Mouse (Mus musculus): ENCODE data around the gene Klf11. TPM values are rescaled to one million over a fixed set of nuclear protein-coding genes. Genes with fewer than 3 reads are reported as not detected.

Klf11 gene
- total RNA-seq, 2 experiments from 2014 or later, result 18.9 to 19.4 TPM

DNA sequence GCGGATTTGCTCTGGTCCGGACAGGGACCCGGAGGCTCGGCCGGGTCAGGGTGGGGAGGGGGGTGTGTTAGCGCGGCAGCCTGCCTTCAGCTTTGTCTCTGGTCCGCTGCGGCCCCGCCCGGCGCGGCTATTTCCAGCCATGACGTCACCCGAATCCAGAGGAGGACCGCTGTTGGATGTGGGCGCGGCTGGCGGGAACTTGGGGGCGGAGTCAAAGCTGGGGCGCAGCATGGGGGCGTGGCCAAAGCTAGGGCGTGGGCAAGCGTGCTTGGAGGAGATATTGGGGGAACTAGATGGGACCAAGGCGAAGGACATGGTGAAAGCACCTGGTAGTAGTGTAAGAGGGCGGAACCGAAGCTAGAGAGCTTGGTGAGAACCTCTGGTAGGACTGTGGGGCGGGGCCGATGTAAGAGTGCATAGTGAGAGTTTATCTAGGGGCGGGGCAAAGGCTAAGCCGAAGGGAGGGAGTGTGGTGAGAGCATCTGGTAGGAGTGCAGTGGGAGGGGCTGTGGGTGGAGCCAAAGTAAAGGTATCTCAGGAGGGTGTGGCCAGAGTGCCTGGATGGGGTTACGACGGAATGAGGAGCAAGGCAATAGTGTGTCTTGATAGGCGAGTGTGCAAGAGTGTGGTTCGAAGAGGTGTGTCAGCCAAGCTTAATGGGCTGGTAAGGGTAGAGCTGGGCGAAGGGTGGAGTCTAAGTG lies 718 bp downstream of the Klf11 start:
- peak; percentile 95 to 98 for DNase-seq (ENCODE audit: low spot score in 2 of 2)

DNA sequence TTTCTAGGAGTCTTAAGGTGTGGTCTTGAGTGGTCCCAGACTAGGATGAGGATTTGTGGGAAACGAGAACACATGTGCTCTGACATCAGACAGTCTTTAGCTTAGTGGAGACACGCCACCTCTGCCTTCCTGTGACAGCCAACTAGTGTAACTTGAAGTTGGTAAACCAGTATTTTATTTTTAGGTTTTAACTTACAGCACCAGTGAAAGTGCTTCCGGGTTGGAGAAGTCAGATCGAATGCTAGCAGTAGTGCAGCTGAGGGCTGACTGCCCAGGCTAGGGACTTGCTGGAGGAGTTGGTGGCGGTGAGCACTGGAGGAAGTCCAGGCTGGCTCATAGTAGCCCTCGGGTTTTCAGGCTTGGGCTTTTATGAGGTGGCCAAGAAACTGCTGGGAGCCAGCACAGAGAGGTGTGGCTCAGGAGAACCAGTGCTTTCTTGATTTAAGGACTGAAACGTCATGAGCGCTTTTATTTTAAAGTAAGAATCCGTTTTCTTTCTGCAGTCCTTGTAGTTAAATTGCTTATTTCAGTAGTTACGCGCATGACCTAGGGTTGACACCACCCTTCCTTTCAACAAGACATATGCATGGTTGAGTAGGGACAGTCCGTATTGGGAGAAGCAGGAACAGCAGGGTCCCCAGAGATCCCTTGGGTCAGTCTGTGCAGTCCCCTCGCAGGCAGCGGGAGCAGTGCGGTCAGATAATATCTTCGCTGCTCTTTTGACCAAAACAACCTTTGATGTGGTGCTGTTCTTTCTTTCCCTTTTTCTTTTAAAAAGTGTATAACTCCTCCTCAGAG lies 3.2 kb downstream of the Klf11 start:
- DNase-seq (ENCODE audit: low spot score in 2 of 2), result no peak

DNA sequence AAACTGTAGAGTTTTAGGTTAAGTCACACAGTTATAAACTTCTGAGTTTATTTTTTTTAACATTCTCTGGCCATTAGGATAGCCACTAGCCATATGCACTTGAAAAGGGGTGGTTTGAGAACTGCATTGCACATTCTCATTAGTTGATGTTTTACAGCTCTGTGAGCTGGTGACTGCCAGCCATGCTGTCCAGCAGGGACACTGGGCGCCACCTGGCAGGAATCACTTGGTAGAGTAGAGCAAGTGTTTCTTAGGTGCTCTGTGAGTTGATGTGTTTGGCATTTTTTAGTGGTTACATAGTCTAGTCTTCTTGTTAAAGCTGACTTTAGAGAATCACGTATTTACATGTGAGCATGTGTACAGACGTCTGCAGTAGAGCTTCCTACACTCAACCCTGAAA lies 5.4 kb downstream of the Klf11 start:
- no peak for DNase-seq (ENCODE audit: low spot score in 2 of 2)

DNA sequence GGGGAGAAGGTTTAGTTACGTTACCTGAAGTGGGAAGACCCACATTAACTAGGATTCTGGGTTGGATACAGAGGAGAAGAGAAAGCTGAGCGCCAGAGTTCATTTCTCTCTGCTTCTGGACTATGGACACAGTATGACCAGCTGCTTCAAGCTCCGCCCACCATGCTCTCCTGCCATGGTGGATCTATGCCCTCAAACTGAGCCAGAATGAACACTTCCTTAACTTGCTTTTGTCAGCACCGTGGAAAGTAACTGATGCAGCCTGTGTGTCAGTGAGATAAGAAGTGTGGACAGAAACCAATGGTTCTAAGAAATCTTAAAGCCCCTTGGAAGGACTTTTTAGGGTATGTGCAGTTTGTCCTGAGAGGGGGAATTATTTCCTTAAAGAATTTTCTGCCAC lies 7.9 kb downstream of the Klf11 start:
- no peak for DNase-seq (ENCODE audit: low spot score in 2 of 2)

DNA sequence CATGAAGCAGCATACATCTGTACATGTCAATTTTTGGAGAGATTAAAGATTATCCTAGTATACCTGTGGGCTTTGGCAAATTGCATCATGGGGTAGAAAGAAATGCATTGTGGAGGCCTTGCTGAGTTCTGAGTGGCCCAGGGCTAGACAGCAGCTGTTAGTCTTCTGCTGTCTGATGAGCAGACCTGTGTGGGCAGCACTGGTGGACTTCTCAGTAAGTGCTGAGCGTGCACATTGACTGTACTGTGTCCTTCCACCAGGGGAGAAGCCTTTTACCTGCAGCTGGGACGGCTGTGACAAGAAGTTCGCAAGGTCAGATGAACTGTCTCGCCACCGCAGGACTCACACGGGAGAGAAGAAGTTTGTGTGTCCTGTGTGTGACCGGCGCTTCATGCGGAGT lies 8.8 kb downstream of the Klf11 start:
- DNase-seq (ENCODE audit: low spot score in 2 of 2), result no peak

DNA sequence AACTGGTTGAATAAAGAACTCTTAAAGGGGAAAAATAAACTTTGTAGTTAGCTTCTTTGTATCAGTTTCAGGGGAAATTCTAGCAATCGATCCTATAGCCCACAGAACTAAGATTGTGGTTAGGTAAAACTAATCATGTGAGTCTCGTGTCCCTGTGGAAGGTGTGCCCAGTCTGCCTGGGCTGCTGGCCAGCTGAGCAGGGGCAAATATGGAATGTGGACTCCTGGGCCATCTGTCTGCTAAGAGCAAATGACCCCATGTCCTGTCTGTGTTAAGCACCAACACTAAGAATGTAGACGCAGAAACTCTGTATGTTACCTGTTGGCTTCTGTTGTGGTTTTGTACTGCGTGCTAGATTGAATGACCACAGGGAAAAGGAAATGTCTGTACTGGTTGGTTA lies 10.0 kb downstream of the Klf11 start:
- no peak for DNase-seq (ENCODE audit: low spot score in 2 of 2)

DNA sequence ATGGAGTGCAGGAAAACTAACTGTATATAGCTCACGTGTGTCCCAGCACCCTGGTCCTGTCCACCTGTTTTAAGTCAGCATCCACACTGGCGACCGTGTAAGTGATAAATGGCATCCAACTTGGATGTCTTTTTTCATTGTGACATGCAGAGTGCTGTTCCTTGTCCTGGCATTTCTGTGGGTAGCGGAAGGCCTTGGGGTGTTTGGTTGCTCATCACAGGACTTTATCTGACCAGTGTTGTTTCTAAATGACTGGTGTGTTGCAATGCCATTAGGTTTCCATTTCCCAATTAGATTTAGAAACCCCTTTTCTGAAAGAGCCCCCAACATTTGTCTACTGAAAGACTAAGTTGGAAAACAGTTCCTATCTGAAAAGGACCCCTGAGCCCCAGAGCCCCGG lies 11.1 kb downstream of the Klf11 start:
- DNase-seq (ENCODE audit: low spot score in 2 of 2), result no peak

DNA sequence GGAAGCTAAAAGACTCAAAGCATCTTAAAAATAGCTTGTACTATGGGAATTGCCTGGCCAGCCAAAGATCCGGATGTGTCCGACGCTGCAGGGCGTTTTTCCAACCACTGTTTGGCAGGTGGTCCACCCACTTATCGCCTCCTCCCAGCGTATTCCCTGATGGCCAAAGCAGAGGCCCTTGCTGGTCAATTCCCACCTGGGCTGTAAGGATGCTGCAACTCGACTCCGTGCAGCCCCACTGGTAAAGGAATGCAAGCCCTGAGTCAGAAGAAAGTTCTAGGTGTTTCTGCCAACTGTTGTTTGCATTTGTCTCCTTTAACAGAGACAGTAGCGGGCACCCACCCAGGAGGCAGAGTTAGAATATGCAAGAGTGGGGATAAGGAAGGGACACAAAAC lies 29.0 kb downstream of the Klf11 start:
- peak in 1 of 2 experiments; percentile 69 for DNase-seq (ENCODE audit: low spot score in 2 of 2)

DNA sequence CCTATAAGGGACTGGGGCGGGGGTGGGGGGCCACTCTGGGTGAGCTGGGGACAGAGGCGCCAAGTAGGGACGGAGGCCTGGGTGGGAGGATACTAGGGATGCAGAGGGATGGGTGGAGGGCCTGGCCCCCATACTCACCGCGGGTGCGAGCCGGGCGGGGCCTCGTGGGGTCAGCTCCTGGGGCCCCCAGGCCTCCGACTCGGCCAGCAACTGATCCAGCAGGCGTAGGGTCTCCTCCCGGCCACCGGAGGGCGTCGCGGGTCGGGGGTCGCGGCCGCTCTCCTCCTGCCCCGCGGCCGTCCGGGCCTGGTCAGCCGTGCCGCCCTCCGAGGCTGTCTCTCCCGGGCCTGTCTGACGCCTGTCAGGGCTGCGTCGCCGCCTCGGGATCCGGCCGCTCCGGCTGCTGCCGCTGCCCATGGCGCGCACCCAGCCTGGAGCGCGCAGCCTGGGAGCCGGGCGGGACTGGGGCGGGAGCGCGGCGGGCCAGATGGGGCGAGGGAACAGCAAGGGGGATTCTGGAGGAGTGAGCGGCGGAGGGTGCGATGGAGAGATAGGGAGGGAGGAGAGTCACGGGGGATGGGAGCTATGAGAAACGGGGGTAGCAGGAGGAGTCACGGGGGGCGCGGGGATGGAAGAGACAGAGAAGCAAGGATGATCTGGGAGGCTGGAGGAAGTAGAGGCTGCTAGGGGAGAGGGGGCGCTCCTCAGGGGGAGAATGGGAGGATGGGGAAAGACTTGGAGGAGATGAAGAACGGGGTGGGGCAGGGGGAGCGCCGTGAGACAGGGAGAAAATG lies 29.6 kb downstream of the Klf11 start:
- DNase-seq (ENCODE audit: low spot score in 2 of 2), result peak; percentile 32 to 46

DNA sequence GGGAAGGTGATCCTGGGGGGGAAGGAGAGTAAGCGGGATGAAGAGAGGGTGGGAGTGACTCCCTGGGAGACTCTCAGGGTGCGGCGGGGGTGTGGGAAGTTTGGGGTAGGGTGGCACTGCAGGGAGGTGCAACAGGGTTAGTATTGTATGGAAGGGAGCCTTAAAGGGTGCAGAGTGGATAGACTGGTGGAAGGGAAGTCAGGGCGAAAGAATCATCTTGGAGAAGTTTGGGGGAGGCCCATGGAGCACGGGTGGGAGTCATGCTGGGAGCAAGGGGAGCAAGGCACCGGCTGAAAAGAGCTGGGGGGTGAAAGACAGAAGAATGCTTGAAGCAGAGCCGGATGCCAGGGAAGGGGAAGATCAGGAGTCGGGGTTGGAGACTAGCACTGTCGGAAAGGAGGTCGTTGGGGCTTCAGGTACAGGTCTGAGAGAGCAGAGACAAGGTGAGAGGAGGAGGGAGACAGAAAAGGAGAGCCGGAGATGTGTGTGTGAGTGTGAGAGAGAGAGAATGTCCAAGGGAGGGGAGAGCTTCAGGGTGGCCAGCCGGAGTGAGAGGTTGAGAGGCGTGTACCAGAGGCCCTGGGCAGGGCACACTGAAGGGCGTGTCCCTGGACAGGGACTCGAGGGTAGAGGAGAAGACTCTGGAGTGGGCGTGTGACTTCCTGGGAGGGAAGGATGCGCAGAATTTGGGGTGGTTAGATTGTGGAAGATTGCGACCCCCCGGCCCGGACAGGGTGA lies 30.4 kb downstream of the Klf11 start, which contains the start of gene Cys1:
Gene Cys1 (minus strand): TSS at position 528 of the 738 bp plus-strand sequence.
- no peak for DNase-seq (ENCODE audit: low spot score in 2 of 2)

DNA sequence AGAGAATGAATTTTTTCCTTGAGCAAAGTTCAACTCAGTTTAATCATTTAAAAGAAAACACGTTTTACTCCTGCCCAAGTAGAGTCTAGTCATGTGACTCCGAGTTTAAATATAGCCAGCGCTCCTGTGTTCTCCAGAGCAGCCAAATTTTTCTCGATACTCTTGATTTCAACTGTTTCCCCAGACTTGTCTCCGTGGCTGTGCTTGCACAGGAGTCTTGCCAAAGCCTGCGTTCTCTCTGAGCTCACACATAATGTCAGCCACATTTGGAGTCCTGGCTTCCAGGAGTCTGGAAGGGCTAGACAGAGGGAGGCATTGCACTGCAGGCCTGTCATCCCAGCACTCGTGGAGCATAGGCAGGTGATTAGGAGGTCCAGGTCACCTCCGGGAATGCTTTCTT lies 31.5 kb downstream of the Klf11 start:
- DNase-seq (ENCODE audit: low spot score in 2 of 2), result peak in 1 of 2 experiments; percentile 45

DNA sequence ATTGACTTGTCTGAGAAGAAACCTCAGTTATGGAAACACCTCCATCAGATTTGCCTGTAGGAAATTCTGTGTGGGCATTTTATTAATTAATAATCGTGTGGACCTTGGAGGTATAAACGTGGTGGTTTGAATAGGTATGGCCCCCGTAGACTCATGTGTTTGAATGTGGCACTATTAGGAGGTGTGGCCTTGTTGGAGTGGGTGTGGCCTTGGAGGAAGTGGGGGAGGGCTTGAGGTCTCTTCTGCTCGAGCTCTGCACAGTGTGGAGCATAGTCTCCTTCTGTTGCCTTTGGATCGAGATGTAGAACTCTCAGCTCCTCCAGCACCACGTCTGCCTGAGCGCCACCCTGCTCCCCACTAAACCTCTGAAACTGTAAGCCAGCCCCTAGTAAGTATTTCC lies 32.4 kb downstream of the Klf11 start:
- no peak for DNase-seq (ENCODE audit: low spot score in 2 of 2)

DNA sequence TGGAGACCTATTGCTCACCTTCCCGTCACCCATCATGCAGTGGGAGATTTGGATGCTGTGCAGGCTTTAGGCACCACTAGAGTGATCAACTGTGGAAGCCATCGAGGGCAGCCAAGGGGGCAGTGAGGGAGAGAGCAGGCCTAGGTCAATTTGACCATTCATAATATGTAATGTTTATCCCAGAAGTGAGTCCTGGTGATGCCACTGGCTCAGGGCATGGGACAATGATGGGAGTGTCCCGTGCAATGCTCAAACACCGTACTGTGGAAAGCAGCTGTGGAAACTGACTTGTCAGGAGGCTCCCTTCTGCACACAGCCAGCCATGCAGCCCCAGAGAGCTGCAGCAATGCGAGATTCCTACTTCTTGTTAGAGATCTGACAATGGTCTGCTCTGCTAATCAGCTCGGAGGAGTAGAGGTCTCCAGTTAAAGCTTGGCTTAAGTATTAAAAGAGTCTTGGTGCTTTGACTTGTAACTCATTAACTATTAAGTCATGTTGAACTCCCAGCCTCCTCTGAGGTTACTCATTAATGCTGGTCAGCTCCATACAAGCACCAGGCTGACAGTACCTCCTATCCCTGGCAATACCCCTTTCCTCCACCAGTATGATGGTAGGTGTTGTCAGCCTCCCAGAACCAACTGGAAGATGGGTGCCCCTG lies 35.1 kb downstream of the Klf11 start:
- DNase-seq (ENCODE audit: low spot score in 2 of 2), result no peak

DNA sequence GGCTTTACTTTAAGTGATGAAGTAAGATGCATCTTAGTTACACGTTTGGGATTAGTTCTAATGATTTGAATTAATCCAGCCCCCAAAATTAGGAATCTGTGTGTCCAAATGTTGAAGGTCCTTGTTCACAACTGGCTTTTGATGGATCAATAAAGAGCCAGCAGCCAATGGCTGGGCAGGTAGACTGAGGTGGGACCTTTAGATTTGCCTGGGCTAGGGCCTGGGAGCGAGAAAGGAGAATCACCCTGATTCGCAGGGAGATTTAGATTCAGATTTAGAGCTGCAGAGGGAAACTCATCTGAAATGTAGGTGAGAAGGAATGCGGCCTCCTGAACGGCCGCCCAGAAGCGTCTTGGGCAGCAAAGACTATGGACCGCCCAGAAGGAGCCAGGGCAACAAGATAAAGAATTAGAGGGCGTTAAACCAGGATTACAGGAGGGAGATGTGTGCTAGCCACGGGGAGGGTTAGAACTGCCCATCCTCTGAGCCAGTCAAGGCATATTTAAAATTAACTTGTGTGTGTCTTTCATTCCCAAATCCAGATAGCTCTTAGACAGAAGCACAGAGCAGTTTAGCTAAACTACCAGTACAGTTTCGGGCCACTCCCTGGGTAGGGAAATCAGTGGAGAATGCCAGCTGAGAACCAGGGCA lies 35.7 kb downstream of the Klf11 start:
- no peak for DNase-seq (ENCODE audit: low spot score in 2 of 2)

DNA sequence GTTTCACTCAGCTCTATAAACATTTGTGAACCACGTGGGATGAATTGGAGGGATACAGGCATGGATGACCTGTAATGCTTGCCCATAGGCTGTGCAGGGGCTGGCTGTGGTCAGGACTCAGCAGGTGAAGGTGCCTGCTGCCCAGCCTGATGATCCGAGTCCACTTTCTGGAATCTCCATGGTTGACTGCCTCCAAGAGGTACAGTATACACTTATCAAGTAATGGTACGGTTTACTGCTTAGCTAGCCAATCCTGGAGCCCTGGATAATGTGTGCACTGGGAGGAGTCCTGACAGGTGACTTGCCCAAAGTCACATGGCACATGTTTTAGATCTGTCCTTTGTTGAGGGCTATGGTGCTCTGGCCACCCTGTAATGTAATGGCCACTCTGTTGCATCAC lies 39.3 kb downstream of the Klf11 start:
- no peak for DNase-seq (ENCODE audit: low spot score in 2 of 2)

DNA sequence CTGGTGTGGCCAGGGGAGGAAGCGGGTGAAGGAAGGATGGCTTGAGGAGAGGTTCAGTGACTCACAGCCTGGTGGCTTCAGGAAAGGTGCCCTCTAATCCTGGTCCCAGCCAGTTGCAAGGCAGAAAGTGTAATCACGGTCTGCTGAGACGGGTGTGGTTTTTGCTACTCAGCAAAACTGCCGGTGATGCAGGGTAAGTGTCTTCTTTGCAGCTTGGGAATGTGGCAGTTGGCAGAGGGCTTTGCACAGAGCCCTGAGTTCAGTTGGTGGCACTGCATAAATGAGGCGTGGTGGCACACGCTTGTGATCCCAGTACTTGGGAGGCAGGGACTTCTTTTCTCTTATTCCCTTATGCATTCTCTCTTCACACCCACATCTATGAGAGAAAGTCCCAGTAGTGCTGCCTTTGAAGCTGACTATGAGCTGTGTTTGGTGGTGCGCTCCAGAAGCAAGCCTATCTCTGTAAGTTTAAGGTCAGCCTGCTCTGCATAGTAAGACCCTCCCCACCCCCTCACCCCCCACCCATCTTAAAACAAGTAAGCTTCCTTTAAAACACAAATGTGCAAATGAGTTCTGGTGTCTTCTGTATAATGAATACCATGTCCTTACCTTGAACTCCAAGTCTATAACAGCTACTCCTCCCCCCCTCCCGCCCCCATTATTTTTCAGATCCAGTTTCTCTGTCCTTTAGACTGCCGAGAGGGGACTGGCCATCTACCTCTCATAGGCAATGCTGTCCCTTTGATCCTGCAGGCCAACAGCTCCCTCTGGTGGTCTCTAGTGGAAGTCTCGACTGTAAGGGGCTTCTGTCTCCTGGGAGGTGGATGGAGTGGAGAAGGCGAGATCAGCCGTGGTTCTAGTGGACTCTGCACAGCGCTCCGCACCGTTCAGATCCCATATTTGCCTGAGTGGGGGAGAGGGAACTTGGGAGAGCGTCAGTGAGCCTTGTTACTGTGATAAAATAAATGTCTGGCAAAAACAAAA lies 45.7 kb downstream of the Klf11 start:
- peak; percentile 70 to 82 for DNase-seq (ENCODE audit: low spot score in 2 of 2)

DNA sequence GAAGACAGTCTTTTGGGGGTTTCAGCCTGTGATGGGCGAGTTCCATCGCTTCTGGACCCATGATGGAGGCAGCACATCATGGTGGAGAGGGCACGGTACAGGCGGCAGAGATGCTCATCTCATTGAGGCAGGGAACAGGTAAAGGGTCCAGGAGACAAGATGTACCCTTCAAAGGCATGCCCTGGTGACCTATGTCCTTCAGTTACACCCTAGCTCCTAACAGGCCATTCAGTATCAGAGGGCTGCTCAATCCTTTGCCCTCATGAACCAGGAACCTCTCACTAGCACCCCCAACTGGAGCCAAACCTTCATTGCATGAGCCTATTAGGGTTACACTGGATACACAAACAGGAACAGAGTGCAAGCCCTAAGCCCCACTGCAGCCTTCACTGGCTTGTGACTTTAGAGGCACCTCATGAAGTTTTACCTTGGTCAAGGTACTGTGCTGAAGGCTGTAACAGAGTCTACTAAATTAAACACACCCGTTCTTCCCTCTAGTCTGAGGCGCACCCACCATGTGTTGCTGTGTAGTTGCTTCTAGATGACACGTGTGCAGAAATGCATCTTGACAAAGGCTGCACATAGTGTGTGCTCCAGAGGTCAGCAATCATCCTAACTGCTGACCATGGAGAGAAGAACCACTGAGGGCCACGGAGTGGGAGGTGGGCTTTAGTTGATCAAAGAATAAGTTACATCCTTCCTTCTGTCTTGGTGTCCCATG lies 46.6 kb downstream of the Klf11 start:
- DNase-seq (ENCODE audit: low spot score in 2 of 2), result no peak

DNA sequence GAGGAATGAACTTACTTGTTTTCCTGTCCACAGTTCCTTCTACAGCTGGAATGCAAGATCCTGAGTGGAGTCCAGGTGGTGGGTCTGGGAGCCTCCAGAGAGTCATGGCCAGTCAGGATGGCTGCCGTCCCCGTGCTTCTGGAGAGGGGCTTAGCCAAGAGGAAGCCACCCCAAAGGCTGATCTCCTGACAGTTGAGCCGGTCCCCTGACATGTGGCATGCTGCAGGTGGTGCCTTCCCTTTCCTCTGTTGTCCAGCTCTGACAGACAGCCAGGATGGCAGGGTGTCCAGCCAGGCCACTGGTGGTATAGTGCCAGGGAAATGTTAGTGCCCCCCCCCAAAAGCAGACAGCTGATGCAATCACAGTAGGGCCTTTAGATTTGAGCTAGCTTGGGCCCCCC lies 47.4 kb downstream of the Klf11 start:
- no peak for DNase-seq (ENCODE audit: low spot score in 2 of 2)

All from gastrocnemius, postnatal 4 days (tissue).